Mouse (Mus musculus) intestine, postnatal 0 days (tissue): ENCODE measurements at regions not wholly inside any gene's neighbourhood (a gene's known extent, or its start where the extent isn't known, plus 50 kb on each side); places are given as distances from the start of the nearest gene placed in this dataset.

Source experiments
- ATAC-seq: fragments of 200-750 bp; cut with Nextera tagmentation; 2 replicates; pipeline ENCODE4 v1.8.0; 2017; ENCODE audit warnings: mild to moderate bottlenecking, moderate TSS enrichment, moderate library complexity
- H3K27ac ChIP-seq: fragments of 300-500 bp; sonication (generic); 2 replicates; pipeline ENCODE4 v1.5.1; 2014; ENCODE audit warnings: mild to moderate bottlenecking, low read depth, low read length, moderate library complexity
- H3K27me3 ChIP-seq: fragments of 300-500 bp; sonication (generic); replicated peaks from 2 replicates; pipeline ENCODE4 v1.6.1; 2014; ENCODE audit warnings: low read length, mixed read lengths; ENCODE audit not compliant: control insufficient read depth, insufficient read depth
- H3K36me3 ChIP-seq: fragments of 300-500 bp; sonication (generic); 2 replicates; pipeline ENCODE4 v1.6.1; 2014; ENCODE audit warnings: mild to moderate bottlenecking, moderate library complexity; ENCODE audit not compliant: control insufficient read depth, insufficient read depth
- H3K4me1 ChIP-seq: fragments of 300-500 bp; sonication (generic); replicated peaks from 2 replicates; pipeline ENCODE4 v1.6.1; 2014; ENCODE audit warnings: antibody characterized with exemption, low read length, mixed read lengths; ENCODE audit not compliant: control insufficient read depth, insufficient read depth
- H3K4me2 ChIP-seq: fragments of 300-500 bp; sonication (generic); replicated peaks from 2 replicates; pipeline ENCODE4 v1.6.1; 2014; ENCODE audit warnings: low read depth, mild to moderate bottlenecking, moderate library complexity
- H3K4me3 ChIP-seq: fragments of 300-500 bp; sonication (generic); 2 replicates; pipeline ENCODE4 v1.5.1; 2014; ENCODE audit warnings: low read depth, low read length
- H3K9ac ChIP-seq: fragments of 300-500 bp; sonication (generic); 2 replicates; pipeline ENCODE4 v1.6.1; 2014; ENCODE audit warnings: mild to moderate bottlenecking, low read depth, low read length
- H3K9me3 ChIP-seq: fragments of 300-500 bp; sonication (generic); 2 replicates; pipeline ENCODE4 v1.6.1; 2016; ENCODE audit warnings: mixed run types; ENCODE audit not compliant: control insufficient read depth
- CTCF ChIP-seq: sonication (generic); IDR thresholded peaks from 2 replicates; pipeline ENCODE4 v1.5.1; 2016; ENCODE audit warnings: low read depth, mild to moderate bottlenecking, control low read depth, antibody characterized with exemption, moderate library complexity
- WGBS: fragments of 180-500 bp; shearing (Covaris S2); extraction: QIAGEN DNeasy Blood & Tissue Kit; methylation state at CpG from one replicate; pipeline ENCODE4 v1.1.7; 2014; 5-methylcytosine and 5-hydroxymethylcytosine counted together

GRCm38 (mm10) chr7:40195366-40195765 is 677.8 kb downstream of the Zfp619 start:
- H3K9me3 ChIP-seq, result no peaks in the 10 kb centered on the region
- no peak overlapping the region for H3K4me2 ChIP-seq
- no peaks in the 10 kb centered on the region for H3K27me3 ChIP-seq
- no peak for ATAC-seq
- H3K4me3 ChIP-seq, result no peak overlapping the region
- no peak overlapping the region for H3K9ac ChIP-seq
- H3K27ac ChIP-seq, result no peak overlapping the region
- no peaks in the 10 kb centered on the region for H3K4me1 ChIP-seq
- no peak for TF ChIP-seq CTCF
- 78% methylated on average over 3 of the region's 3 CpGs for WGBS
- H3K36me3 ChIP-seq, result no peaks in the 10 kb centered on the region

- TF ChIP-seq CTCF, result no peak
- Histone ChIP-seq H3K4me3 (no peak overlapping the region), H3K9ac (no peak overlapping the region), H3K27ac (no peak overlapping the region), H3K4me1 (no peaks in the 10 kb centered on the region), H3K4me2 (no peak overlapping the region), H3K36me3 (no peaks in the 10 kb centered on the region), H3K27me3 (no peaks in the 10 kb centered on the region), H3K9me3 (no peaks in the 10 kb centered on the region)
- 71% methylated on average over 1 of the region's 1 CpGs for WGBS
- ATAC-seq, result no peak
Measured at GRCm38 (mm10) chr7:40202615-40203014, 685.0 kb downstream of the Zfp619 start.

- Histone ChIP-seq H3K27me3 (no peaks in the 10 kb centered on the region), H3K36me3 (no peaks in the 10 kb centered on the region), H3K4me2 (no peak overlapping the region), H3K27ac (no peak overlapping the region), H3K4me1 (no peaks in the 10 kb centered on the region), H3K4me3 (no peak overlapping the region), H3K9ac (no peak overlapping the region), H3K9me3 (no peaks in the 10 kb centered on the region)
- no peak for TF ChIP-seq CTCF
- WGBS, result 83% methylated on average over 5 of the region's 5 CpGs
- no peak for ATAC-seq
Measured at GRCm38 (mm10) chr7:40211956-40212355, 686.2 kb upstream of the Vstm2b start.

GRCm38 (mm10) chr7:40212576-40212975 is 685.6 kb upstream of the Vstm2b start:
- Histone ChIP-seq H3K9ac (no peak overlapping the region), H3K27me3 (no peaks in the 10 kb centered on the region), H3K9me3 (no peaks in the 10 kb centered on the region), H3K4me2 (no peak overlapping the region), H3K4me1 (no peaks in the 10 kb centered on the region), H3K27ac (no peak overlapping the region), H3K4me3 (no peak overlapping the region), H3K36me3 (no peaks in the 10 kb centered on the region)
- WGBS, result 90% methylated on average over 2 of the region's 2 CpGs
- ATAC-seq, result no peak
- no peak for TF ChIP-seq CTCF

- no peaks in the 10 kb centered on the region for H3K27me3 ChIP-seq
- 72% methylated on average over 2 of the region's 2 CpGs for WGBS
- H3K4me1 ChIP-seq, result no peaks in the 10 kb centered on the region
- no peaks in the 10 kb centered on the region for H3K36me3 ChIP-seq
- no peak overlapping the region for H3K4me3 ChIP-seq
- no peak overlapping the region for H3K27ac ChIP-seq
- no peak for TF ChIP-seq CTCF
- H3K9ac ChIP-seq, result no peak overlapping the region
- ATAC-seq, result no peak
- no peak overlapping the region for H3K4me2 ChIP-seq
- H3K9me3 ChIP-seq, result no peaks in the 10 kb centered on the region
Measured at GRCm38 (mm10) chr7:40213646-40214045, 684.5 kb upstream of the Vstm2b start.

GRCm38 (mm10) chr7:40214395-40214794 is 683.7 kb upstream of the Vstm2b start:
- Histone ChIP-seq H3K9me3 (no peaks in the 10 kb centered on the region), H3K36me3 (no peaks in the 10 kb centered on the region), H3K27ac (no peak overlapping the region), H3K27me3 (no peaks in the 10 kb centered on the region), H3K4me2 (no peak overlapping the region), H3K4me1 (no peaks in the 10 kb centered on the region), H3K4me3 (no peak overlapping the region), H3K9ac (no peak overlapping the region)
- 55% methylated on average over 4 of the region's 4 CpGs for WGBS
- TF ChIP-seq CTCF, result no peak
- no peak for ATAC-seq

GRCm38 (mm10) chr7:40215271-40215670 is 682.9 kb upstream of the Vstm2b start:
- Histone ChIP-seq H3K27ac (no peak overlapping the region), H3K4me2 (no peak overlapping the region), H3K4me1 (no peaks in the 10 kb centered on the region), H3K9ac (no peak overlapping the region), H3K4me3 (no peak overlapping the region), H3K9me3 (no peaks in the 10 kb centered on the region), H3K27me3 (no peaks in the 10 kb centered on the region), H3K36me3 (no peaks in the 10 kb centered on the region)
- 77% methylated on average over 2 of the region's 2 CpGs for WGBS
- no peak for ATAC-seq
- no peak for TF ChIP-seq CTCF
